Mouse (Mus musculus) kidney, postnatal 10 days (tissue): ENCODE measurements around the gene Rptor.

Source experiments
- DNase-seq: peaks from one replicate; pipeline ENCODE4 v3.0.0; 2021; ENCODE audit warnings: mixed read lengths

Rptor gene

DNA sequence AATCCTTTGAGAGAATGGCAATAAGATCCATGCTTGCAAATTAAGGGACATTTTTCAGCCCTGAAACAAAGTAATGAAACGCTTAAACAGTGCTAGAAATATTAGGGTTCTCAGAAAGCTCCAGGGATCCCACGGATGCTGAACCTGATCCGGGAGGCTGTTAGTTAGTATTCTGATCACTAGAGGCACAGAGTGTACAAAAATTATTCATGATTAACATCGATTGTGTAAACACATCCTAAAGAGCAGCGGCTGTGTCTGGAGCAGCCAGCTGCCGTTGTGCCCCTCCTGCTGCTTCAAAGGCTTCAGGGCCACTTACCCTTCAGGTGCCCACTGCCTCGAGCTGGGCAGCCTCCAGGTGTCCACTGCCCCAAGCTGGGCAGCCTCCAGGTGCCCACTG is 185.8 kb downstream of the Rptor start:
- no peak for DNase-seq

DNA sequence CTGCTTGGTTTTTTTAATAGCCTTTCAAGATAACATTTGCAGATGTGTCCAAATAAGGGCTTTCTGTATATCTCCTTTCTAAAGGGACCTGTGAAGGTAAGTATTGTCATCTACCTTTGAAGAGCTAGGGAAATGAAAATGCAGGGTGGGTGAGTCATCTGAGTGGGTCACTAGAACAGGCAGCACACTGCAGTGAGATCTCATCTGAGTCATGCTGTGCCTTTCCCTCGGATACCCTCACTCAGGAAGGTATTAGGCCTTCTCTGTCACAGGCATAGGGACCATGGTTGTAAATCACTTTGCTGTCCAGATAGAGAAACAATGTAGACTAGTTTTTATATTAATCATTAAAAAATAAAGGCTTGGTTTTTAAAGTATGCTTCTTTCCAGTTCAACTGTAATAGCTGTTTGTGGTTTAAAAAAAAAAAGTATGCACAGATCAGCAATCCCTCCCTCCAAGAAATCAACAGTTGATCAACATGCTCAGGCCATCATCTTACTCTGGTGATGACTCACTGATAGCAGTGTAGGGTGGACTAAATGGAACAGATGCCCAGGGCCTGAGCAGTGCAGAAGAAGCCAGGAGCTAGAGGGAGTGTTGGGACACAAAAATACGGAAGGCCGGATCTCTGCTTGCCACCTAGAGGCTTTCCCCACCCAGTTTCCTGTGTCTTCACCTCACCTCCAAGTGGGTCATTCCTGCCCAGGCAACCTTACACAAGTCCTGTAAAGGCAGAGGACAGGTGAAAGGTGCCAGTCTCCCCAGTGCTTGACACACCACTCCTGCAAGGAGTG is 186.4 kb downstream of the Rptor start:
- no peak for DNase-seq

DNA sequence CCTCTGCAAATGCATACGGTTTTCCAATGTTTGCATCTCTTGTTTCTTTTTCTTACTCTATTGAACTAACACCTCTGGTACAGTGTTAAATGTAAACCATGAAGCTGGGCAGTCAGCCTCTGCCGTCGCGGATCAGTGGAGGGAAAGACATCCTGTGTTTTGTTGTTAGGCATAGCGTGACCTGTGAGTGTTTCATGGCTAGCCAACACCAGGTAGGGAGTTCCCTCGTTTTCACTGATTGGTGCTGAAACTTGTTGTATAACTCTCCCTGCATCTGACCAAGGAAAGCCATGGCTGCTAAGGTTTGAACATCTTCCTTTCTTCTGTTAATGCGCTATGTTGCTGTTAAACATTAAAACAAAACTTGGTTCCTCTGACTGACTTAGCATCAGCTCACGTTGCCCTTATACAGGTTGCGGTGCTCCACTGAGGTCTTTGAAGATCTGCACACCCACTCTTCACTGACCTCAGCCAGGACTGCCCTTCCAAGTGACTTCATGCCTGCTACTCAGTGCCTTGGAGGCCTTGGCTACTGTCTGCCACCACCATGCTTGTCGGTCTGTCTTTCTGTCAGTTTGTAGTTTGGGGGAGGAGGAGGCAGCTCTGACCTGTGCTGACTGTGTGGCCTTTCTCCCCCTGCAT is 189.3 kb downstream of the Rptor start:
- DNase-seq, result peak; percentile 36

DNA sequence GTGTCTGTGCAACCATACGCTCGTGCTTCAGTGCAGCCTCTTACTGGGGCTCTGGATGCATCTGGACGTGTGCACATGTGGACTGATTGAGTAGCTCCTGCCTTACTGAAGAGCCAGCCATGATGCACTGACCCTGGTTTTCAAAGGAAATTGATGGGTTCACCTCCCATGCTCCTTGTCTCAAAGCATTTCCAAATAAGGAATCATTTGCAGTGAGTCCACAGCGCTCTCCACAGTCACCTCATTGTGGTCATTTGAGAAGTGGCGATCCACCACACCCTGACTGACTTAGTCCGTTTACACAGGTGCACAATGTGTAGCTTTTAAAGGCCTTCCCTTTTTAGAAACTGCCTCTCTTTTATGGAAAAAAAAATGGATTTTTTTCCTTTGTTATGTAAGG is 190.7 kb downstream of the Rptor start:
- no peak for DNase-seq

GRCm38 (mm10) chr11:119794020-119794419 is 191.3 kb downstream of the Rptor start:
- no peak for DNase-seq

DNA sequence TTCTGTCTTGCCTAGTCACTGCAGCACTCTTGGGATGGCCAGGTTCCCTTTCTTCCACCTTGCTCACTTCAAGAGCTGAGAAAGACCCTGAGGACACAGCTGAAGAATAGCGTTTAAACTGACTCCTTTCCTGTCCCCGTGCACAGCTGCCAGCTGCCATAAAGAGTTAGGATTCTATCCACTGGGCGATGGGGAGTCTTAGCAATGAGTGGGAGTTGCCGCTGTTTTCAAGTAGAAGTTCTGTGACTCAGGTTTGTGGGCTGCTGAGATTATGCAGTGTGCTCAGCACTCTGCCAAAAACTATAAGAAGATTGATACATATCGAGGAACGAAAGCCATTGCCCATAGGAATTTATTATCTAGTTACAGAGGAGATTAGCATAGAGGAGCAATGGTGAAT is 192.0 kb downstream of the Rptor start:
- no peak for DNase-seq

GRCm38 (mm10) chr11:119796406-119796805 is 193.7 kb downstream of the Rptor start:
- no peak for DNase-seq

DNA sequence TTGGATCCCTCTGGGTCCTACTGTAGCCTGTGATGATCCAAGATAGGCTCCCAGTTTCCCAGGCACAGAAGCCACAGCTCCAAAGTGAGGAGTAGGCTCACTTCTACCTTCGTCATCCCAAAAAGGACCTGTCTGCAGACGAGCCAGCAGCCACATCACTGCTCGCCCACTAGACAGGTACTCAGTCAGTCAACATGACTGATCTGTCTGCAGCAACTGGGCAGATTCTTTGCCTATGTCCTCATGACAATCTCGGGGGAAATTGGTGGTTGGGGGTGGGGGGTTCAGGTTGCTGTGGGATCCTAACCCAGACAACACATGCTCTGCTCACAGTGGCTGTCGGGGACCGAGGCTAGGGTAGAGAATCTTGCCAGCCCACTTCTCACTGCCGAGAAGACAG is 194.1 kb downstream of the Rptor start:
- no peak for DNase-seq

DNA sequence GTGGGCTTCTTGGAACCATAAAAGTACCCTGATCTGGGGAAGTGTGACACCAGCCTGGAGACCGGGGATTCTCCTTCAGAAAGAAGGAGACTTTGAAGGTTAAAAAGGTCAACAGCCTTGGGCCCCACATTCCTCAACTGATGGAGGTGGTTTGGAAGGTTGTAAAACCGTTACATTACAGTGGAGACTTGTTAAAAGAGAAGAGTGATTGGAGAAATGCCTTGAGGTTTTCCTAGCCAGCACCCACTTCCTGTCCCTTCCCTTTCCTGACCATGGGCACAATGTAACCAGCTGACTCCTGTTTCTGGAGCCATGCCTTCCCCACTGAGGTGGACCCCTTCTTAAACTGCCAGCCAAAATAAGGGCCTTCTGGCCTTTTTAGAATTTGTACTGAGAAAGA is 196.8 kb downstream of the Rptor start:
- DNase-seq, result no peak

- DNase-seq, result no peak
Measured at GRCm38 (mm10) chr11:119801855-119802254, 199.2 kb downstream of the Rptor start.

DNA sequence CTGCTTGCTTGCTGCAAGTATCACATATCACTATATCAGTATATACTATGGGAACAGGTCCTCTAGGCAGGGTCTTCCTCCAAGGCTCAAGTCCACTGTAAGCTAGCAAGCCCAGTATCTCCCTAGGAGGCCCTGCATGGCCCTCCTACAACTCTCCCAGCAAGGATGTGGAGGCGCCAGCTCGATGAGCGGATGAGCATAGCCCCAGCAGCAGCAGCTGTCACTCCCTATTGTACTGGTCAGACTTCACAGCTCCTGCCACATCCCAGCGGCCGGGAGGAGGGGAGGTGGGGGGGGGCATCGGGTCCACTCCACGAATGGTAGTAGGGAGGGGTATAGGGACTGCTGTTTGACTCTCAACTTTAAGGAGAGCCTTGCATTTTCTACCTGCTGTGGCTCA is 200.2 kb downstream of the Rptor start:
- no peak for DNase-seq

DNA sequence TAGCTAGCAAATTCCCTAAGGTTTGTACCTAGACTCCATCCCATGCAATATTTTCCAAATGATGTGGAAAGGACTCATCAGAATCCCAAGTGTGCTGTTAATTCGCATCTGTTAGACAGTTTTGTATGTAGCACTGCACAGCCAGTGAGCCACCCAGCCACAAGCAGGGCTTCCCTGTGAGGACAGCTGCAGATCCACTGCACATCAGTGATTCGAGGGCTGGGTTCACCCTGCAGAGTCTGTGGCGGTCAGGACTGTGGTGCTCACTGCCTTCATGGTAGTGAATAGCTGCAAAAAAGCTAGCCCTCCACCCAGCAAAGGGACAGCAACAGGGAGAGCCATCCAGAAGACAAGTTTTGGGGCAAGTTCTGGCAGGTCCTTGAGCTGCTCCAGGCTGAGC is 201.7 kb downstream of the Rptor start:
- no peak for DNase-seq

DNA sequence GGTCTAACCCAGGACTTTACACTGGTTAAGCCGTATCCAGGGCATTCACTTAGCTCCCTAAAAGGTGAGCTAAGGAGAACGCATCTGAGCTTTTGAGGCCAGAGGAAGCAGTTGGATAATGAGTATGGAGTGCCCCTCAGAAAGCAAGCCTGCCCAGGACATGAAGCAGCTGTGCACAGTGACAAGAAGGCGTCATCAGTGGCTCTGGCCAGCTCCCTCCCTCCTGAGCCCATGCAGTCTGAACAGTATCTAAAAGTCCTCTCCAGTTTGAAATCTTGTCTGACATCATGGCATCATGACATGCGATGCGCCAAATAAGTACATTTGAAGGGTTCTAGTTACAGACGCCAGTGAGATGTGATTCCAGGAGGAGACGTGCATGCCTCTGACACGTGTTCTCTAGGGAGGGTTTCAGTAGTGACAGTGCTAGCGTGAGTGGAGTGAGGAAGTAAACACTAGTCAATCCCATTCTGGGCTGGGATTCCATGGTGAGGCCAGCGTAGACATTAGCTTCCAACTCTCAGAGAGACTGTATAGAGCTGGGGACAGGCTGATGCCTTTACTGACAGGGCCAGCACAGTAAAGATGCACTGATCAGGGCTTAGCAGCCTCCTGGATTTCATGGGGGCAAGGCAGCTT is 202.5 kb downstream of the Rptor start:
- peak; percentile 48 for DNase-seq

DNA sequence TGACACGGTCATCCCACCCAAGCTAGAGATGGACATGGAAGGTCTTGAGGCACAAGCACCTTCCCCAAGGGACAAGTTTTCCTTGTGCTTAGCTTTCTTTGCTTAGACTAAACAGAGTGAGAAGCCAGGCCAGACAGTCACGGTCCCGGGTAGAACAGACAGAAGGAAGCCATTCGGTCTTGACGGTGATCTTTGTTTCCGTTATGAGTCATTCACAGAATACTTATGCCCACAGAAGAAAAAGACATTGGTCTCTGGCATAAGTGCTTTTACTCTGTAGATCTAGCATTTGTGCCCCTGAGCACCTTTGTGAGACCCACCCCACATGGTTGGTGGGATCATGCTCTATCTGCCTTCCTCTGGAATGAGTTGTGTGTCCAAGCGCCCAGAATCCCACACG is 203.8 kb downstream of the Rptor start:
- DNase-seq, result no peak

GRCm38 (mm10) chr11:119807431-119808031 is 204.8 kb downstream of the Rptor start:
- DNase-seq, result no peak

DNA sequence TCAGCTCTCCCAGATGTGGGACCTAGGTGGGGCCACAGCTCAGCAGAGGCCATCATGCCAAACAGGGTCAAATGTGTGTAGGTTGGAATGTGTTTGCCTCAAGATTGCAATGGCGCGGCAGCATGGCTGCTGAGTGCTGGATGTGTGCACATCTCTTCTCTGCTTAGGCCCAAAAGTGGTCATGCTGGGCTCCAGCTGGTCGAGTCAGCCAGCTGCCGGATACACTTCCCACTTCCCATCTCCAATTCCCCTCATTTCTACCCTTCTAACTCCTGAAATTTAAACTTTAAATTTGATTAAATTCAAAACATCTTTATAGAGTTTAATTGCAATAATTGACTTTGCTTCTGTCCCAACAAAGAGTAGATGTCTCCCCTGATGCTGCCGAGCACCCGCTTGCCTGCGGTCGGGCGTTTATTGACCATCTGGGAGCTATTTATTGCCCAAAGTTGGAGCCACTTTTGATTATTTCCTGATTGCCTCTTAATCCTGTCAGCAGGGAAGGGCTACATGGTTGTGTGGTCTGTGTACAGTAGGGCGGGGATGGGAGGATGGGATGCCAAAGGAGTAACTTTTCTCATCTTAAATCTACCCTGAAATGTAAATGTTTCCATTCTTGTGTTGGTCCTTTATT is 206.1 kb downstream of the Rptor start:
- no peak for DNase-seq

DNA sequence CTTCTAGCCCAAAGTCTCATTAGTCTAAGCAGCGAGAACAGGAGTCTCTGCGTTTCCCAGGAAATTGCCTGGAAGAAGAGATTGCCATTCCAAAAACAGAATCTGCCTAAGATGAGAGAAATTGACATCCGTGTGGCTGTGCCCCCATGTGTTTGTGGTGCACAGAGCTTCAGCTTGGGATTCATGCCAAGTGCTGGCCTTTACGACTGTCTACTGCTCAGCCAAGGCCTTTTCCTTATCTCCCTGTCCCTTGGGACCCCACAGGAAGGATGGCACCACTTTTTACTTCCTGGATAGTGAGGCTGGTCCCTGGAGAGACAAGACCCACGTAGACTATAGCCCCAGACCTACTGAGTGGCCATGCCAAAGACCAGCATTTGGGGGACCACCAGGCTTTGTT is 206.6 kb downstream of the Rptor start:
- no peak for DNase-seq

DNA sequence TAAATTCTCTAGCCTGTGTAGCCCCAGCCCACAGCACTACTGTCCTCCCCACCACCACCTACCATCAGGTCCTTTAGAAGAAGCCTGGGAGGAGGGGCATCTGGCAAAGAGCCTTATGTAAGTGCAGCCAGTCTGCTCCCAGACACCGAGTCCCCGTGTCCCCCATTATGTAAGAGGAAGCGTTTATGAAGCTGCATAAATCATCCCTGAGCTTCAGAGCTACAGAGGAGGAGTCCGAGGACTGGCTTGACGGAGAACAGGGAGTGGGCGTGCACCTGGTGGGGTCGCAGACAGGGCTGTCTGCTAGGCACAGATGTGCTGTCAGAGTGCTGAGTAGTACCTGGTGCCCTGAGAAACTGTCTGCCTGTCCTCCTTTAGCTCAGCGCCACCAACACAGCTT is 208.3 kb downstream of the Rptor start:
- DNase-seq, result peak; percentile 38

- no peak for DNase-seq
Measured at GRCm38 (mm10) chr11:119811598-119811997, 208.9 kb downstream of the Rptor start.

GRCm38 (mm10) chr11:119812093-119812492 is 209.4 kb downstream of the Rptor start:
- DNase-seq, result no peak

DNA sequence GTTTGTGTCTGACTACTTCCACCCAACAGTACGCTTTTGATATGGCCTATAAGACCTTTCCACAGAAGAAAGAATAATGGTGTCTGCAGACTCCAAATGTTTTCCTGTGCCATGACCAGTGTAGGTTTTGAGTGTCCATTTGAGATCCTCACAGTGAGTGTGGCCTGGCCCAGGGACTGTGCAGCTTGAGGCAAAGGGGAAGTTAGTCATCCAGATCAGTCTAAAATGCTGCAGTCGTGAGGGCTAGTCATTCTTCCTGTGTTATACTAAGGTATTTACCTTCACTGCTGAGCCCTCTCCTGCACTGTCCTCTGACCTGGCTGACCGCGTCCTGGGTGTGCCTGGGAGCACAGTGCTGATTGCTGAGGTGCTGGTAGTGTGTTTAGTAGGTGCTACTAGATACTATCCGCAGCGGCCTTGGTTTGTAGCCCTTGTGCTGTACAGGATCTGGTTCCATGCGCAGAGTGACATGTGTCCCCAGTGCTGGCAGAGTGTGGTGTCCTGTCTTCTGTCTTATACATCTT is 211.4 kb downstream of the Rptor start:
- no peak for DNase-seq

- no peak for DNase-seq
Measured at GRCm38 (mm10) chr11:119816798-119817361, 214.2 kb downstream of the Rptor start.
